Mouse (Mus musculus) hindbrain, embryonic 15.5 days (tissue): ENCODE measurements around the gene Ermard. TPM values are rescaled to one million over a fixed set of nuclear protein-coding genes. Genes with fewer than 3 reads are reported as not detected.
A peak's percentile ranks its signal among the peaks of the same experiment; 100 is the strongest.
"Not testable (repeated sequence)": the region's sequence is repeated elsewhere in the genome, so short reads cannot be mapped to it uniquely, and the experiment has no call there.

Experiments used
- ATAC-seq: fragments of 200-750 bp; cut with Nextera tagmentation; 2 replicates; pipeline ENCODE4 v1.8.0; 2017; ENCODE audit warnings: low read depth, moderate number of reproducible peaks, moderate TSS enrichment; ENCODE audit not compliant: low FRiP score
- H3K27ac ChIP-seq: fragments of 300-500 bp; sonication (generic); replicated peaks from 2 replicates; pipeline ENCODE4 v1.5.1; 2015; ENCODE audit warnings: mild to moderate bottlenecking, inconsistent platforms
- H3K27me3 ChIP-seq: fragments of 300-500 bp; sonication (generic); 2 replicates; pipeline ENCODE4 v1.6.1; 2015; ENCODE audit warnings: control low read depth, inconsistent platforms
- H3K36me3 ChIP-seq: fragments of 300-500 bp; sonication (generic); 2 replicates; pipeline ENCODE4 v1.6.1; 2015; ENCODE audit warnings: control low read depth, inconsistent platforms
- H3K4me1 ChIP-seq: fragments of 300-500 bp; sonication (generic); replicated peaks from 2 replicates; pipeline ENCODE4 v1.6.1; 2015; ENCODE audit warnings: control low read depth, inconsistent platforms
- H3K4me2 ChIP-seq: fragments of 300-500 bp; sonication (generic); 2 replicates; pipeline ENCODE4 v1.6.1; 2015; ENCODE audit warnings: moderate library complexity, mild to moderate bottlenecking, inconsistent platforms
- H3K4me3 ChIP-seq: fragments of 300-500 bp; sonication (generic); 2 replicates; pipeline ENCODE4 v1.5.1; 2015; ENCODE audit warnings: mild to moderate bottlenecking, inconsistent platforms
- H3K9ac ChIP-seq: fragments of 300-500 bp; sonication (generic); 2 replicates; pipeline ENCODE4 v1.6.1; 2015; ENCODE audit warnings: inconsistent platforms
- H3K9me3 ChIP-seq: fragments of 300-500 bp; sonication (generic); 2 replicates; pipeline ENCODE4 v1.6.1; 2016; ENCODE audit warnings: control low read depth, inconsistent platforms
- WGBS: fragments of 180-500 bp; shearing (Covaris S2); methylation state at CpG from one replicate; pipeline ENCODE4 v1.1.7; 2015; 5-methylcytosine and 5-hydroxymethylcytosine counted together
- polyA plus RNA-seq: library from polyadenylated mRNA; unstranded; fragments of >200 nt; fragmentation: Nextera tagmentation; extraction: Ambion mirVana; gene quantifications from 2 replicates; pipeline ENCODE4 v1.2.1, GENCODE M21; 2015

Gene Ermard
- 69.1 and 73.3 TPM in 2 replicates for polyA plus RNA-seq

GRCm38 (mm10) chr17:15041175-15041729 lies at the start of gene Ermard, which contains the start of the genes Tcte3 and Gm3448:
Gene Ermard (plus strand): TSS chr17:15041208.
Gene Tcte3 (minus strand): TSS chr17:15041488.
Gene Gm3448 (minus strand): TSS chr17:15041537.
- not testable (repeated sequence) for H3K9ac ChIP-seq, H3K36me3 ChIP-seq, H3K27ac ChIP-seq, H3K4me2 ChIP-seq, H3K4me1 ChIP-seq, H3K9me3 ChIP-seq, H3K27me3 ChIP-seq
- 0% methylated on average over 10 of the region's 56 CpGs for WGBS
- ATAC-seq = peak; percentile 98
- H3K4me3 ChIP-seq = peak within 1 kb of the TSS; percentile 21; the same call in 1 of the 2 replicates

GRCm38 (mm10) chr17:14992522-14993138 lies 48.4 kb upstream of the Ermard start:
- not testable (repeated sequence) for H3K36me3 ChIP-seq, H3K4me2 ChIP-seq, H3K27me3 ChIP-seq, H3K27ac ChIP-seq, H3K4me1 ChIP-seq, H3K4me3 ChIP-seq, H3K9me3 ChIP-seq, H3K9ac ChIP-seq
- ATAC-seq = peak; percentile 83
- no CpG with 5 or more reads among the region's 98 CpGs for WGBS

GRCm38 (mm10) chr17:14993139-14993832 lies 47.7 kb upstream of the Ermard start:
- not testable (repeated sequence) for H3K27ac ChIP-seq, H3K4me1 ChIP-seq, H3K27me3 ChIP-seq, H3K36me3 ChIP-seq, H3K4me2 ChIP-seq, H3K4me3 ChIP-seq, H3K9ac ChIP-seq, H3K9me3 ChIP-seq
- WGBS = no CpG with 5 or more reads among the region's 47 CpGs
- peak; percentile 93 for ATAC-seq

GRCm38 (mm10) chr17:14994140-14994539 lies 46.9 kb upstream of the Ermard start:
- not testable (repeated sequence) for H3K4me3 ChIP-seq, H3K4me1 ChIP-seq
- WGBS = no CpG with 5 or more reads among the region's 5 CpGs

GRCm38 (mm10) chr17:15000047-15000446 lies 41.0 kb upstream of the Ermard start:
- WGBS = no CpG with 5 or more reads among the region's 4 CpGs
- not testable (repeated sequence) for ATAC-seq

More at GRCm38 (mm10) chr17:14994140-14994539, 46.9 kb upstream of the Ermard start:
- H3K4me2 ChIP-seq, H3K27me3 ChIP-seq, H3K9me3 ChIP-seq, H3K36me3 ChIP-seq, ATAC-seq, H3K9ac ChIP-seq, H3K27ac ChIP-seq: not testable (repeated sequence)

GRCm38 (mm10) chr17:15009088-15009487 lies 31.9 kb upstream of the Ermard start:
- H3K27ac ChIP-seq, H3K9me3 ChIP-seq, H3K4me3 ChIP-seq, H3K36me3 ChIP-seq, ATAC-seq, H3K4me1 ChIP-seq, H3K27me3 ChIP-seq, H3K9ac ChIP-seq, H3K4me2 ChIP-seq: not testable (repeated sequence)
- WGBS = no CpG with 5 or more reads among the region's 3 CpGs

More at GRCm38 (mm10) chr17:15000047-15000446, 41.0 kb upstream of the Ermard start:
- H3K4me2 ChIP-seq, H3K4me1 ChIP-seq, H3K36me3 ChIP-seq, H3K9ac ChIP-seq, H3K4me3 ChIP-seq, H3K27me3 ChIP-seq, H3K27ac ChIP-seq, H3K9me3 ChIP-seq: not testable (repeated sequence)

- WGBS = no CpG with 5 or more reads among the region's 60 CpGs
- H3K4me3 ChIP-seq, H3K27ac ChIP-seq, H3K36me3 ChIP-seq, H3K27me3 ChIP-seq, H3K9ac ChIP-seq, H3K4me2 ChIP-seq, H3K9me3 ChIP-seq, H3K4me1 ChIP-seq: not testable (repeated sequence)
- peak; percentile 99 for ATAC-seq
These were observed 31.1 kb upstream of the Ermard start, which contains the start of gene Gm3435 for GRCm38 (mm10) chr17:15009706-15010413. Gene Gm3435 (plus strand): TSS chr17:15010176.

GRCm38 (mm10) chr17:15021503-15022220 lies 19.3 kb upstream of the Ermard start:
- not testable (repeated sequence) for H3K9me3 ChIP-seq, H3K4me1 ChIP-seq, H3K36me3 ChIP-seq, H3K27ac ChIP-seq, ATAC-seq, H3K4me3 ChIP-seq, H3K4me2 ChIP-seq, H3K27me3 ChIP-seq, H3K9ac ChIP-seq
- 79% methylated on average over 3 of the region's 3 CpGs for WGBS

GRCm38 (mm10) chr17:15023878-15024492 lies 17.0 kb upstream of the Ermard start:
- H3K36me3 ChIP-seq, H3K9me3 ChIP-seq, H3K4me1 ChIP-seq, H3K4me3 ChIP-seq, H3K27me3 ChIP-seq, H3K4me2 ChIP-seq, H3K27ac ChIP-seq, H3K9ac ChIP-seq: not testable (repeated sequence)
- ATAC-seq = peak; percentile 82
- WGBS = no CpG with 5 or more reads among the region's 97 CpGs

GRCm38 (mm10) chr17:15024502-15025193 lies 16.4 kb upstream of the Ermard start:
- not testable (repeated sequence) for H3K36me3 ChIP-seq, H3K27ac ChIP-seq, H3K27me3 ChIP-seq, H3K4me3 ChIP-seq, H3K9ac ChIP-seq, H3K4me1 ChIP-seq, H3K4me2 ChIP-seq, H3K9me3 ChIP-seq
- ATAC-seq = peak; percentile 92
- WGBS = no CpG with 5 or more reads among the region's 48 CpGs

GRCm38 (mm10) chr17:15025513-15025912 lies 15.5 kb upstream of the Ermard start:
- not testable (repeated sequence) for H3K4me3 ChIP-seq, ATAC-seq, H3K4me2 ChIP-seq, H3K36me3 ChIP-seq, H3K9me3 ChIP-seq, H3K9ac ChIP-seq, H3K4me1 ChIP-seq, H3K27ac ChIP-seq, H3K27me3 ChIP-seq
- no CpG with 5 or more reads among the region's 6 CpGs for WGBS
